In the genomic region with DNA sequence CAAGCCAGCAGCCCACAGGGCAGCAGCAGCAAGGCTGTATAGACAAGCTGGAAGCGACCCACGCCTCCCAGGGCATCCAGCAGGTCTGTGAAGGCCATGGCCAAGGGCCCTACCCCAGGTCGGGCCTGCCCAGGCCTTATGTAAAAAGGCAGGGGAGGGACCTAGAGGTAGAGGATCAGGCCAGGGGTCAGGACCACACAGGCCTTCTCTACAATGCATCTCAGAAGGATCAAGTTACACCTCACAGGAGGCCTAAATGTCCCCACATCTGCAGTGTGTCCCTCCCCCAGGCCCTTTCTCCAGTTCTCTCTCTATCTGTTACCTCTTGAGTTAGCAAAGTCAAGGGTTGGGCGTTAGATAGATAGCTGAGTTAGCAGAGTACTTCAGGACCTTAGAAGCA, we compare ENCODE assay signal across 24 mouse cellular contexts. TPM values are rescaled to one million over a fixed set of nuclear protein-coding genes. Genes with fewer than 3 reads are reported as not detected.
"Had no signal": no experiment of that assay in that cellular context is flagged by ENCODE, and none has a peak within 500 bp of the region (broad histone marks: within the 10 kb centered on the region; RNA-seq: fewer than 3 reads in every experiment).

TSS of gene Slc22a20 (minus strand) at position 101 of the 400 bp plus-strand sequence.

- ATAC-seq: midbrain, embryonic 16.5 days had no signal

- H3K27ac ChIP-seq: midbrain, embryonic 10.5 days; midbrain, embryonic 12.5 days; neural tube, embryonic 13.5 days; neural tube, embryonic 15.5 days; stomach, embryonic 15.5 days; stomach, postnatal 0 days had no signal

- H3K9me3 ChIP-seq: midbrain, embryonic 10.5 days; midbrain, embryonic 12.5 days; neural tube, embryonic 13.5 days; neural tube, embryonic 15.5 days; stomach, embryonic 15.5 days had no signal

- H3K27me3 ChIP-seq: midbrain, embryonic 12.5 days; neural tube, embryonic 13.5 days; neural tube, embryonic 15.5 days; stomach, embryonic 15.5 days had no signal

- DNase-seq: lung, adult 18-20 months; lung, embryonic 14.5 days; lung, postnatal 10 days; lung, postnatal 4 days; midbrain, embryonic 14.5 days; retina, postnatal 1 day; right cerebral cortex, adult 18-20 months; right cerebral cortex, postnatal 25 days; right cerebral cortex, postnatal 4 days; spleen, adult 18-20 months; thymus, adult 2 months; thymus, postnatal 25 days; thymus, postnatal 4 days had no signal

- H3K36me3 ChIP-seq: midbrain, embryonic 10.5 days; midbrain, embryonic 12.5 days; neural tube, embryonic 13.5 days; neural tube, embryonic 15.5 days; stomach, embryonic 15.5 days had no signal

- H3K4me3 ChIP-seq: midbrain, embryonic 10.5 days; midbrain, embryonic 12.5 days; myocyte; neural tube, embryonic 13.5 days; neural tube, embryonic 15.5 days; stomach, embryonic 15.5 days had no signal

- H3K9ac ChIP-seq: lung, embryonic 14.5 days; midbrain, embryonic 12.5 days; neural tube, embryonic 13.5 days; neural tube, embryonic 15.5 days; stomach, embryonic 15.5 days had no signal

- H3K4me2 ChIP-seq: lung, embryonic 14.5 days; midbrain, embryonic 12.5 days; neural tube, embryonic 13.5 days; neural tube, embryonic 15.5 days; stomach, embryonic 15.5 days had no signal

RNA-seq across cellular contexts. Expression of gene Slc22a20, which starts in this region (rescaled TPM):
- total RNA-seq: megakaryocyte-erythroid progenitor cell, adult 5-6 weeks had no signal
- polyA plus RNA-seq: lung, embryonic 14.5 days; lung, embryonic 16.5 days; midbrain, embryonic 10.5 days; midbrain, embryonic 12.5 days; midbrain, embryonic 14.5 days; midbrain, embryonic 16.5 days; myocyte; neural tube, embryonic 11.5 days; neural tube, embryonic 13.5 days; neural tube, embryonic 15.5 days; stomach, embryonic 15.5 days; stomach, postnatal 0 days had no signal
